Mouse (Mus musculus): ENCODE data around the gene Efcab14. TPM values are rescaled to one million over a fixed set of nuclear protein-coding genes. Genes with fewer than 3 reads are reported as not detected.

The Efcab14 gene
- polyA plus RNA-seq, 1 experiment: 7.0 TPM

- WGBS: 95% methylated on average over 1 of the region's 1 CpGs
- no peak overlapping the region for H3K27ac ChIP-seq (ENCODE audit: control insufficient read depth, insufficient read depth, low read depth, low read length, poor library complexity)
- no peaks in the 10 kb centered on the region for H3K4me1 ChIP-seq (ENCODE audit: control insufficient read depth, insufficient read depth, low read length)
- H3K4me3 ChIP-seq (replicated peaks; ENCODE audit: control insufficient read depth, low read depth, low read length): no peak overlapping the region
- TF ChIP-seq POLR2A (IDR thresholded peaks at IDR 0.05; ENCODE audit: borderline replicate concordance, control insufficient read depth, low read depth, low read length) (no peak), CTCF (IDR thresholded peaks at IDR 0.05; ENCODE audit: control insufficient read depth, insufficient read depth, low read length) (no peak)
Observed at GRCm38 (mm10) chr4:115754851-115755250, 17.3 kb downstream of the Efcab14 start.

- Histone ChIP-seq H3K4me3 (replicated peaks; ENCODE audit: control insufficient read depth, low read depth, low read length) (no peak overlapping the region), H3K27ac (ENCODE audit: control insufficient read depth, insufficient read depth, low read depth, low read length, poor library complexity) (no peak overlapping the region), H3K4me1 (ENCODE audit: control insufficient read depth, insufficient read depth, low read length) (no peaks in the 10 kb centered on the region)
- TF ChIP-seq POLR2A (IDR thresholded peaks at IDR 0.05; ENCODE audit: borderline replicate concordance, control insufficient read depth, low read depth, low read length) (no peak), CTCF (IDR thresholded peaks at IDR 0.05; ENCODE audit: control insufficient read depth, insufficient read depth, low read length) (no peak)
- WGBS: 93% methylated on average over 3 of the region's 3 CpGs
Observed at GRCm38 (mm10) chr4:115761206-115761605, 23.7 kb downstream of the Efcab14 start.

GRCm38 (mm10) chr4:115764581-115764980 is 27.0 kb downstream of the Efcab14 start:
- Histone ChIP-seq H3K4me3 (replicated peaks; ENCODE audit: control insufficient read depth, low read depth, low read length) (no peak overlapping the region), H3K27ac (ENCODE audit: control insufficient read depth, insufficient read depth, low read depth, low read length, poor library complexity) (no peak overlapping the region), H3K4me1 (ENCODE audit: control insufficient read depth, insufficient read depth, low read length) (no peaks in the 10 kb centered on the region)
- TF ChIP-seq CTCF (IDR thresholded peaks at IDR 0.05; ENCODE audit: control insufficient read depth, insufficient read depth, low read length): no peak
- TF ChIP-seq POLR2A (IDR thresholded peaks at IDR 0.05; ENCODE audit: borderline replicate concordance, control insufficient read depth, low read depth, low read length): no peak
- WGBS: 89% methylated on average over 11 of the region's 11 CpGs

- H3K4me1 ChIP-seq (ENCODE audit: control insufficient read depth, insufficient read depth, low read length): no peaks in the 10 kb centered on the region
- H3K4me3 ChIP-seq (replicated peaks; ENCODE audit: control insufficient read depth, low read depth, low read length): no peak overlapping the region
- no peak for TF ChIP-seq CTCF (IDR thresholded peaks at IDR 0.05; ENCODE audit: control insufficient read depth, insufficient read depth, low read length)
- no peak for TF ChIP-seq POLR2A (IDR thresholded peaks at IDR 0.05; ENCODE audit: borderline replicate concordance, control insufficient read depth, low read depth, low read length)
- H3K27ac ChIP-seq (ENCODE audit: control insufficient read depth, insufficient read depth, low read depth, low read length, poor library complexity): no peak overlapping the region
- 79% methylated on average over 11 of the region's 11 CpGs for whole genome bisulfite sequencing
Observed at GRCm38 (mm10) chr4:115767647-115768467, 30.3 kb downstream of the Efcab14 start.

- H3K27ac ChIP-seq (ENCODE audit: control insufficient read depth, insufficient read depth, low read depth, low read length, poor library complexity): no peak overlapping the region
- TF ChIP-seq CTCF (IDR thresholded peaks at IDR 0.05; ENCODE audit: control insufficient read depth, insufficient read depth, low read length) (no peak), POLR2A (IDR thresholded peaks at IDR 0.05; ENCODE audit: borderline replicate concordance, control insufficient read depth, low read depth, low read length) (no peak)
- WGBS: 82% methylated on average over 6 of the region's 6 CpGs
Observed at GRCm38 (mm10) chr4:115775056-115775455, 37.5 kb downstream of the Efcab14 start.

GRCm38 (mm10) chr4:115777627-115778026 is 40.1 kb downstream of the Efcab14 start:
- WGBS: 72% methylated on average over 2 of the region's 2 CpGs
- no peak for TF ChIP-seq POLR2A (IDR thresholded peaks at IDR 0.05; ENCODE audit: borderline replicate concordance, control insufficient read depth, low read depth, low read length)
- H3K4me3 ChIP-seq (replicated peaks; ENCODE audit: control insufficient read depth, low read depth, low read length): no peak overlapping the region
- H3K4me1 ChIP-seq (ENCODE audit: control insufficient read depth, insufficient read depth, low read length): no peaks in the 10 kb centered on the region
- H3K27ac ChIP-seq (ENCODE audit: control insufficient read depth, insufficient read depth, low read depth, low read length, poor library complexity): no peak overlapping the region

More at GRCm38 (mm10) chr4:115775056-115775455, 37.5 kb downstream of the Efcab14 start:
- Histone ChIP-seq H3K4me3 (replicated peaks; ENCODE audit: control insufficient read depth, low read depth, low read length) (no peak overlapping the region), H3K4me1 (ENCODE audit: control insufficient read depth, insufficient read depth, low read length) (no peaks in the 10 kb centered on the region)

GRCm38 (mm10) chr4:115780269-115780668 is 42.7 kb downstream of the Efcab14 start:
- Histone ChIP-seq H3K4me1 (ENCODE audit: control insufficient read depth, insufficient read depth, low read length) (no peaks in the 10 kb centered on the region; the same call in 1 of the 2 replicates), H3K27ac (ENCODE audit: control insufficient read depth, insufficient read depth, low read depth, low read length, poor library complexity) (no peak overlapping the region), H3K4me3 (replicated peaks; ENCODE audit: control insufficient read depth, low read depth, low read length) (no peak overlapping the region)
- TF ChIP-seq CTCF (IDR thresholded peaks at IDR 0.05; ENCODE audit: control insufficient read depth, insufficient read depth, low read length): no peak
- no peak for TF ChIP-seq POLR2A (IDR thresholded peaks at IDR 0.05; ENCODE audit: borderline replicate concordance, control insufficient read depth, low read depth, low read length)
- WGBS: 67% methylated on average over 6 of the region's 6 CpGs

- Histone ChIP-seq H3K27ac (ENCODE audit: control insufficient read depth, insufficient read depth, low read depth, low read length, poor library complexity) (no peak within 1 kb of the TSS), H3K4me1 (ENCODE audit: control insufficient read depth, insufficient read depth, low read length) (no peaks in the 10 kb centered on the region; the same call in 1 of the 2 replicates), H3K4me3 (replicated peaks; ENCODE audit: control insufficient read depth, low read depth, low read length) (no peak within 1 kb of the TSS)
- TF ChIP-seq POLR2A (IDR thresholded peaks at IDR 0.05; ENCODE audit: borderline replicate concordance, control insufficient read depth, low read depth, low read length): no peak
- TF ChIP-seq CTCF (IDR thresholded peaks at IDR 0.05; ENCODE audit: control insufficient read depth, insufficient read depth, low read length): no peak
- 83% methylated on average over 3 of the region's 3 CpGs for whole genome bisulfite sequencing
Observed at GRCm38 (mm10) chr4:115780918-115781317, 43.4 kb downstream of the Efcab14 start, which contains the start of gene Tex38. Tex38 (minus strand) TSS chr4:115781018.
